Mouse (Mus musculus) heart, postnatal 14 days (tissue): ENCODE measurements around the gene Mcm3. TPM values are rescaled to one million over a fixed set of nuclear protein-coding genes. Genes with fewer than 3 reads are reported as not detected.

Source experiments
- total RNA-seq, 2 experiments: library from RNA; stranded (reverse); gene quantifications; 2 replicates each; pipeline ENCODE4 v1.2.3; 2021

Gene Mcm3
- total RNA-seq, 2 experiments from 2014 or later = 6.6 to 11.4 TPM

Other genes starting within 250 kb of the Mcm3 start
- gene Pkhd1, start 202.2 kb downstream of the Mcm3 start, total RNA-seq = not detected
- not detected for gene Il17a, start 89.4 kb downstream of the Mcm3 start, total RNA-seq
- gene Il17f, start 29.7 kb downstream of the Mcm3 start, total RNA-seq = not detected
- 1 to 10 TPM; 2.4 to 3.6 TPM for gene Paqr8, start 70.3 kb upstream of the Mcm3 start, total RNA-seq
- gene Efhc1, start 131.3 kb upstream of the Mcm3 start, total RNA-seq = 1 to 10 TPM in 1 of 2 experiments, under 1 TPM in 1; 0.71 to 1.6 TPM